Mouse (Mus musculus) forebrain, postnatal 0 days (tissue): ENCODE data around the gene Crybg2. TPM values are rescaled to one million over a fixed set of nuclear protein-coding genes. Genes with fewer than 3 reads are reported as not detected.

Source experiments
- ATAC-seq: fragments of 200-750 bp; cut with Nextera tagmentation; 2 replicates; pipeline ENCODE4 v1.8.0; 2017; ENCODE audit warnings: mild to moderate bottlenecking, moderate library complexity
- DNase-seq: peaks from one replicate; pipeline ENCODE4 v3.0.0-alpha.2; 2015
- H3K27ac ChIP-seq: fragments of 300-500 bp; sonication (generic); 2 replicates; pipeline ENCODE4 v1.5.1; 2014; ENCODE audit warnings: low read depth, mild to moderate bottlenecking, antibody characterized with exemption, low read length, moderate library complexity, mixed read lengths
- H3K27me3 ChIP-seq: fragments of 300-500 bp; sonication (generic); 2 replicates; pipeline ENCODE4 v1.6.1; 2014; ENCODE audit warnings: mild to moderate bottlenecking, low read length, mixed read lengths; ENCODE audit not compliant: insufficient read depth
- H3K36me3 ChIP-seq: fragments of 300-500 bp; sonication (generic); 2 replicates; pipeline ENCODE4 v1.6.1; 2014; ENCODE audit warnings: mild to moderate bottlenecking, moderate library complexity; ENCODE audit not compliant: insufficient read depth
- H3K4me1 ChIP-seq: fragments of 300-500 bp; sonication (generic); 2 replicates; pipeline ENCODE4 v1.6.1; 2014; ENCODE audit warnings: antibody characterized with exemption; ENCODE audit not compliant: insufficient read depth
- H3K4me2 ChIP-seq: fragments of 300-500 bp; sonication (generic); 2 replicates; pipeline ENCODE4 v1.6.1; 2014; ENCODE audit warnings: low read depth, mild to moderate bottlenecking, moderate library complexity
- H3K4me3 ChIP-seq: fragments of 300-500 bp; sonication (generic); 2 replicates; pipeline ENCODE4 v1.5.1; 2014; ENCODE audit warnings: low read depth, low read length, mixed read lengths
- H3K9ac ChIP-seq: fragments of 300-500 bp; sonication (generic); 2 replicates; pipeline ENCODE4 v1.6.1; 2014; ENCODE audit warnings: mild to moderate bottlenecking
- H3K9me3 ChIP-seq: fragments of 300-500 bp; sonication (generic); 2 replicates; pipeline ENCODE4 v1.6.1; 2016; ENCODE audit warnings: low read length
- CTCF ChIP-seq: sonication (generic); IDR thresholded peaks from 2 replicates; pipeline ENCODE4 v1.5.1; 2016; ENCODE audit warnings: antibody characterized with exemption, control low read depth, low read depth
- WGBS: fragments of 180-500 bp; shearing (Covaris S2); extraction: QIAGEN DNeasy Blood & Tissue Kit; methylation state at CpG from one replicate; pipeline ENCODE4 v1.1.7; 2014; 5-methylcytosine and 5-hydroxymethylcytosine counted together
- polyA plus RNA-seq: library from polyadenylated mRNA; unstranded; fragments of >200 nt; fragmentation: Nextera tagmentation; extraction: Ambion mirVana; gene quantifications from 2 replicates; pipeline ENCODE4 v1.2.1, GENCODE M21; 2015
- total RNA-seq: library from RNA; depleted of rRNA; stranded (reverse); fragments of >200 nt; gene quantifications from 2 replicates; pipeline ENCODE4 v1.2.3, GENCODE M21; 2014

Crybg2 gene
- total and polyA plus RNA-seq, 2 experiments from 2014 or later, result 3.4 to 4.5 TPM

- DNase-seq, result no peak
Measured at GRCm38 (mm10) chr4:134089029-134089428, 28.4 kb downstream of the Crybg2 start.

GRCm38 (mm10) chr4:134090521-134091224 lies 30.1 kb downstream of the Crybg2 start:
- 86% methylated on average over 16 of the region's 16 CpGs for WGBS
- no peaks in the 10 kb centered on the region for H3K27me3 ChIP-seq
- ATAC-seq (no peak), DNase-seq (no peak)
- TF ChIP-seq CTCF, result peak; percentile 21; the same call in 1 of the 2 replicates
- no peak overlapping the region for H3K27ac ChIP-seq
- H3K36me3 ChIP-seq, result no peaks in the 10 kb centered on the region
- H3K4me1 ChIP-seq, result no peaks in the 10 kb centered on the region
- H3K9me3 ChIP-seq, result no peaks in the 10 kb centered on the region
- H3K9ac ChIP-seq, result no peak overlapping the region
- no peak overlapping the region for H3K4me3 ChIP-seq
- no peak overlapping the region for H3K4me2 ChIP-seq

More at GRCm38 (mm10) chr4:134089029-134089428, 28.4 kb downstream of the Crybg2 start:
- Histone ChIP-seq H3K9me3 (no peaks in the 10 kb centered on the region), H3K4me1 (no peaks in the 10 kb centered on the region), H3K27me3 (no peaks in the 10 kb centered on the region), H3K36me3 (no peaks in the 10 kb centered on the region), H3K4me2 (no peak overlapping the region), H3K4me3 (no peak overlapping the region), H3K9ac (no peak overlapping the region), H3K27ac (no peak overlapping the region)
- WGBS, result 83% methylated on average over 9 of the region's 9 CpGs
- TF ChIP-seq CTCF, result no peak
- ATAC-seq, result no peak

GRCm38 (mm10) chr4:134091225-134091529 lies 30.6 kb downstream of the Crybg2 start:
- Histone ChIP-seq H3K4me3 (no peak overlapping the region), H3K36me3 (no peaks in the 10 kb centered on the region), H3K9me3 (no peaks in the 10 kb centered on the region), H3K4me2 (no peak overlapping the region), H3K9ac (no peak overlapping the region), H3K27me3 (no peaks in the 10 kb centered on the region), H3K4me1 (no peaks in the 10 kb centered on the region), H3K27ac (no peak overlapping the region)
- no peak for TF ChIP-seq CTCF
- 91% methylated on average over 6 of the region's 6 CpGs for WGBS
- DNase-seq (no peak), ATAC-seq (no peak)

- H3K4me1 ChIP-seq, result no peaks in the 10 kb centered on the region
- no peak overlapping the region for H3K4me3 ChIP-seq
- no peaks in the 10 kb centered on the region for H3K36me3 ChIP-seq
- DNase-seq (no peak), ATAC-seq (no peak)
- no peaks in the 10 kb centered on the region for H3K9me3 ChIP-seq
- H3K27ac ChIP-seq, result no peak overlapping the region
- peak; percentile 50 for TF ChIP-seq CTCF
- no peaks in the 10 kb centered on the region for H3K27me3 ChIP-seq
- H3K9ac ChIP-seq, result no peak overlapping the region
- 70% methylated on average over 6 of the region's 6 CpGs for WGBS
- H3K4me2 ChIP-seq, result no peak overlapping the region
Measured at GRCm38 (mm10) chr4:134092382-134093288, 32.0 kb downstream of the Crybg2 start.

GRCm38 (mm10) chr4:134094004-134094564 lies 33.5 kb downstream of the Crybg2 start:
- no peaks in the 10 kb centered on the region for H3K36me3 ChIP-seq
- no peaks in the 10 kb centered on the region for H3K27me3 ChIP-seq
- no peak overlapping the region for H3K9ac ChIP-seq
- H3K4me2 ChIP-seq, result no peak overlapping the region
- H3K4me1 ChIP-seq, result no peaks in the 10 kb centered on the region
- no peak for DNase-seq
- WGBS, result 88% methylated on average over 7 of the region's 7 CpGs
- no peak for ATAC-seq
- no peaks in the 10 kb centered on the region for H3K9me3 ChIP-seq
- no peak overlapping the region for H3K4me3 ChIP-seq
- no peak overlapping the region for H3K27ac ChIP-seq
- TF ChIP-seq CTCF, result no peak

- Histone ChIP-seq H3K27ac (no peak within 1 kb of the TSS), H3K4me3 (no peak within 1 kb of the TSS), H3K9me3 (no peaks in the 10 kb centered on the region), H3K4me1 (no peaks in the 10 kb centered on the region), H3K27me3 (no peaks in the 10 kb centered on the region), H3K4me2 (no peak within 1 kb of the TSS), H3K9ac (no peak within 1 kb of the TSS), H3K36me3 (no peaks in the 10 kb centered on the region)
- no peak for TF ChIP-seq CTCF
- DNase-seq (no peak), ATAC-seq (no peak)
- 59% methylated on average over 3 of the region's 3 CpGs for WGBS
Measured at GRCm38 (mm10) chr4:134094923-134095547, 34.4 kb downstream of the Crybg2 start, which contains the start of gene Cd52. Cd52 (minus strand) TSS chr4:134095082.
